Mouse (Mus musculus) skeletal muscle tissue, adult 2 months (tissue): ENCODE measurements at regions not wholly inside any gene's neighbourhood (a gene's known extent, or its start where the extent isn't known, plus 50 kb on each side); places are given as distances from the start of the nearest gene placed in this dataset.
"Not testable (repeated sequence)": the region's sequence is repeated elsewhere in the genome, so short reads cannot be mapped to it uniquely, and the experiment has no call there.

Experiments
- DNase-seq: peaks from one replicate; pipeline ENCODE4 v3.0.0-alpha.2; 2012; ENCODE audit warnings: low read depth, low spot score

- no peak for DNase-seq
These were observed 219.2 kb downstream of the Bcl11a start for GRCm38 (mm10) chr11:24296893-24297624.

- DNase-seq = no peak
These were observed 219.9 kb downstream of the Bcl11a start for GRCm38 (mm10) chr11:24297763-24298162.

GRCm38 (mm10) chr11:24300351-24300750 lies 222.5 kb downstream of the Bcl11a start:
- DNase-seq = no peak

- DNase-seq = no peak
These were observed 223.3 kb downstream of the Bcl11a start for GRCm38 (mm10) chr11:24301201-24301600.

- DNase-seq = no peak
These were observed 227.3 kb downstream of the Bcl11a start for GRCm38 (mm10) chr11:24305145-24305553.

- DNase-seq = no peak
These were observed 227.8 kb downstream of the Bcl11a start for GRCm38 (mm10) chr11:24305691-24306090.

GRCm38 (mm10) chr11:24306101-24306500 lies 228.2 kb downstream of the Bcl11a start:
- DNase-seq = no peak

GRCm38 (mm10) chr11:24307601-24308252 lies 229.9 kb downstream of the Bcl11a start:
- DNase-seq = no peak

GRCm38 (mm10) chr11:24308253-24308633 lies 230.4 kb downstream of the Bcl11a start:
- DNase-seq = no peak

GRCm38 (mm10) chr11:24314046-24314445 lies 236.2 kb downstream of the Bcl11a start:
- no peak for DNase-seq

- DNase-seq = no peak
These were observed 237.7 kb downstream of the Bcl11a start for GRCm38 (mm10) chr11:24315582-24315981.

- no peak for DNase-seq
These were observed 238.3 kb downstream of the Bcl11a start for GRCm38 (mm10) chr11:24316198-24316597.

GRCm38 (mm10) chr11:24317989-24318735 lies 240.3 kb downstream of the Bcl11a start:
- DNase-seq = no peak

- no peak for DNase-seq
These were observed 241.4 kb downstream of the Bcl11a start for GRCm38 (mm10) chr11:24319222-24319621.

- not testable (repeated sequence) for DNase-seq
These were observed 244.6 kb downstream of the Bcl11a start for GRCm38 (mm10) chr11:24322412-24322811.

- DNase-seq = no peak
These were observed 250.6 kb downstream of the Bcl11a start for GRCm38 (mm10) chr11:24328481-24328880.

- no peak for DNase-seq
These were observed 252.7 kb downstream of the Bcl11a start for GRCm38 (mm10) chr11:24330366-24331124.

- no peak for DNase-seq
These were observed 254.4 kb downstream of the Bcl11a start for GRCm38 (mm10) chr11:24332241-24332640.

- DNase-seq = no peak
These were observed 255.3 kb downstream of the Bcl11a start for GRCm38 (mm10) chr11:24333111-24333510.

GRCm38 (mm10) chr11:24335256-24335655 lies 257.4 kb downstream of the Bcl11a start:
- DNase-seq = no peak

- no peak for DNase-seq
These were observed 260.3 kb downstream of the Bcl11a start for GRCm38 (mm10) chr11:24338111-24338510.

- no peak for DNase-seq
These were observed 261.2 kb downstream of the Bcl11a start for GRCm38 (mm10) chr11:24339061-24339460.
